ENCODE assay signal across 8 mouse cellular contexts in genomic region chr11:84069034-84069370, GRCm38 (mm10). TPM values are rescaled to one million over a fixed set of nuclear protein-coding genes. Genes with fewer than 3 reads are reported as not detected.
DNase-seq lines count a peak whose midpoint lies in the region; ATAC-seq lines count a peak whose summit lies in the region.

Gene Dusp14, minus strand, starts transcription at chr11:84069261.

- peak within 1 kb of the TSS; percentile 83 for H3K9ac ChIP-seq in intestine, embryonic 16.5 days (ENCODE audit: low read depth, low read length)
- H3K9ac ChIP-seq in liver, embryonic 12.5 days, result peak within 1 kb of the TSS; percentile 41

- H3K4me3 ChIP-seq in intestine, embryonic 16.5 days (ENCODE audit: low read length), result peak within 1 kb of the TSS; percentile 71
- H3K4me3 ChIP-seq in liver, embryonic 12.5 days, result peak within 1 kb of the TSS; percentile 62

- peaks cover 26% of the 10 kb centered on the region for H3K4me1 ChIP-seq in intestine, embryonic 16.5 days (ENCODE audit: control insufficient read depth, insufficient read depth, low read length)
- peaks cover 30% of the 10 kb centered on the region for H3K4me1 ChIP-seq in liver, embryonic 12.5 days

- H3K27ac ChIP-seq in intestine, embryonic 16.5 days (ENCODE audit: low read length), result no peak within 1 kb of the TSS
- no peak within 1 kb of the TSS for H3K27ac ChIP-seq in liver, embryonic 12.5 days

- no peaks in the 10 kb centered on the region for H3K9me3 ChIP-seq in intestine, embryonic 16.5 days (ENCODE audit: control insufficient read depth, low read length)
- no peaks in the 10 kb centered on the region for H3K9me3 ChIP-seq in liver, embryonic 12.5 days (replicated peaks)

- no peak for ATAC-seq in intestine, embryonic 16.5 days
- no peak for ATAC-seq in liver, embryonic 12.5 days

- H3K36me3 ChIP-seq in intestine, embryonic 16.5 days (ENCODE audit: control insufficient read depth, insufficient read depth, low read length), result no peaks in the 10 kb centered on the region
- H3K36me3 ChIP-seq in liver, embryonic 12.5 days, result no peaks in the 10 kb centered on the region

- H3K4me2 ChIP-seq in intestine, embryonic 16.5 days (ENCODE audit: low read depth, low read length), result peak within 1 kb of the TSS; percentile 94
- peak within 1 kb of the TSS; percentile 87 for H3K4me2 ChIP-seq in liver, embryonic 12.5 days

- WGBS in intestine, embryonic 16.5 days, result 26% methylated on average over 11 of the region's 11 CpGs
- WGBS in liver, embryonic 12.5 days (ENCODE audit: insufficient replicate concordance), result 9% methylated on average over 11 of the region's 11 CpGs

- H3K27me3 ChIP-seq in intestine, embryonic 16.5 days (replicated peaks; ENCODE audit: control insufficient read depth, insufficient read depth, low read length), result no peaks in the 10 kb centered on the region; the same call in 1 of the 2 replicates
- H3K27me3 ChIP-seq in liver, embryonic 12.5 days (replicated peaks), result peaks cover 82% of the 10 kb centered on the region

- no peak for DNase-seq in layer of hippocampus, adult 18-20 months (ENCODE audit: low spot score in 2 of 2)
- DNase-seq in layer of hippocampus, adult 9-11 months, result no peak
- DNase-seq in ES-CJ7 (ENCODE audit: low read depth, low spot score), result peak; percentile 47
- DNase-seq in embryo, embryonic 9.5 days (ENCODE audit: extremely low spot score), result peak; percentile 23
- DNase-seq in yolk sac, embryonic 10.5 days (ENCODE audit: low spot score), result peak; percentile 21
- DNase-seq in urinary bladder, postnatal 10 days (ENCODE audit: low spot score), result no peak

RNA-seq across cellular contexts. Expression of gene Dusp14, which starts in this region (rescaled TPM):
- total RNA-seq in layer of hippocampus, adult 18-20 months (2021), result 10 to 100 TPM; 33.5 to 35.0 TPM
- 17.3 and 18.3 TPM in 2 replicates for polyA plus RNA-seq in intestine, embryonic 16.5 days (2015; fragmentation: Nextera tagmentation; extraction: Ambion mirVana)
- polyA plus RNA-seq in liver, embryonic 12.5 days (2016; fragmentation: Nextera tagmentation; extraction: Ambion mirVana), result 1.1 TPM in 2 replicates

Comparison
In these comparisons a context has a peak if more than half of its experiments do, and no peak if none do; other contexts are left out.
1. DNase-seq: peak in ES-CJ7 (single experiment), embryo, embryonic 9.5 days (single experiment) and yolk sac, embryonic 10.5 days (single experiment); none in layer of hippocampus, adult 18-20 months (0 of 2), layer of hippocampus, adult 9-11 months (single experiment) and urinary bladder, postnatal 10 days (single experiment).